In genomic region chr2:31129742-31130518, GRCm38 (mm10) we compare ENCODE assay signal across 14 mouse cellular contexts. TPM values are rescaled to one million over a fixed set of nuclear protein-coding genes. Genes with fewer than 3 reads are reported as not detected.
A peak's percentile ranks its signal among the peaks of the same experiment; 100 is the strongest.
DNase-seq lines count a peak whose midpoint lies in the region; ATAC-seq and TF ChIP-seq lines count a peak whose summit lies in the region.
"Had no signal": no experiment of that assay in that cellular context is flagged by ENCODE, and none has a peak within 500 bp of the region (broad histone marks: within the 10 kb centered on the region; RNA-seq: fewer than 3 reads in every experiment).

No protein-coding gene starts in this region.

- 47% methylated on average over 14 of the region's 14 CpGs for WGBS in heart, adult 2 months
- WGBS in stomach, embryonic 15.5 days: 69% methylated on average over 14 of the region's 14 CpGs

- no peak for TF ChIP-seq POLR2A in heart, adult 2 months (IDR thresholded peaks at IDR 0.05; ENCODE audit: insufficient read depth, low read depth, low read length)

- no peak overlapping the region for H3K4me3 ChIP-seq in heart, adult 2 months
- H3K4me3 ChIP-seq in layer of hippocampus, adult 2 months: no peak overlapping the region
- no peak overlapping the region for H3K4me3 ChIP-seq in stomach, embryonic 15.5 days (replicated peaks)
- H3K4me3 ChIP-seq: left cerebral cortex, adult 2 months; limb, embryonic 13.5 days; midbrain, embryonic 15.5 days had no signal

- no peaks in the 10 kb centered on the region for H3K27me3 ChIP-seq in heart, adult 2 months (ENCODE audit: control insufficient read depth, insufficient read depth, low read length)
- H3K27me3 ChIP-seq in stomach, embryonic 15.5 days (replicated peaks): no peaks in the 10 kb centered on the region
- H3K27me3 ChIP-seq: limb, embryonic 13.5 days; midbrain, embryonic 15.5 days had no signal

- H3K36me3 ChIP-seq in heart, adult 2 months (ENCODE audit: control insufficient read depth, insufficient read depth, low read length): peaks cover 3% of the 10 kb centered on the region; the same call in 1 of the 2 replicates
- H3K36me3 ChIP-seq in stomach, embryonic 15.5 days: no peaks in the 10 kb centered on the region
- H3K36me3 ChIP-seq: limb, embryonic 13.5 days; midbrain, embryonic 15.5 days had no signal

- H3K27ac ChIP-seq in heart, adult 2 months: peak overlapping the region; percentile 24; the same call in 1 of the 2 replicates
- H3K27ac ChIP-seq in layer of hippocampus, adult 2 months: peak overlapping the region; percentile 51; the same call in 1 of the 2 replicates
- H3K27ac ChIP-seq in stomach, embryonic 15.5 days: 0 out of 2 replicates have a peak overlapping the region, but pooled peaks have one; percentile 8
- H3K27ac ChIP-seq: left cerebral cortex, adult 2 months; limb, embryonic 13.5 days; midbrain, embryonic 15.5 days had no signal

- ATAC-seq in stomach, embryonic 15.5 days (ENCODE audit: insufficient read depth, low FRiP score, low read depth): no peak
- ATAC-seq: midbrain, embryonic 15.5 days had no signal

- H3K9me3 ChIP-seq in stomach, embryonic 15.5 days: no peaks in the 10 kb centered on the region
- H3K9me3 ChIP-seq: limb, embryonic 13.5 days; midbrain, embryonic 15.5 days had no signal

- no peak overlapping the region for H3K4me2 ChIP-seq in stomach, embryonic 15.5 days
- H3K4me2 ChIP-seq: limb, embryonic 13.5 days; midbrain, embryonic 15.5 days had no signal

- DNase-seq in heart, adult 2 months: no peak
- DNase-seq in heart, postnatal 36 days: no peak
- no peak for DNase-seq in layer of hippocampus, adult 2 months (ENCODE audit: low spot score in 2 of 2)
- DNase-seq in layer of hippocampus, postnatal 36 days: no peak
- peak; percentile 48 for DNase-seq in Muller cell, postnatal 12 days (ENCODE audit: inconsistent ontology term)
- no peak for DNase-seq in adrenal gland, adult 8-10 months
- DNase-seq: B cell, adult 2 months; kidney, adult 18-20 months; lung, postnatal 14 days; thymus, postnatal 36 days had no signal

- intact Hi-C loops in heart, adult 2 months (cut with DNase I): no loop called here
- intact Hi-C loops in heart, postnatal 36 days (cut with DNase I): loop anchor here (2.0 kb wide), 1 partner anchor 19 kb away; no protein-coding TSS in a partner anchor

- peaks cover 1% of the 10 kb centered on the region; the same call in 1 of the 2 replicates for H3K79me2 ChIP-seq in heart, adult 2 months (replicated peaks; ENCODE audit: control insufficient read depth, insufficient read depth, low read length)

- no peak overlapping the region for H3K9ac ChIP-seq in heart, adult 2 months (ENCODE audit: low read depth, low read length)
- H3K9ac ChIP-seq in stomach, embryonic 15.5 days: no peak overlapping the region
- H3K9ac ChIP-seq: limb, embryonic 13.5 days; midbrain, embryonic 15.5 days had no signal

- H3K4me1 ChIP-seq in heart, adult 2 months (ENCODE audit: control insufficient read depth, insufficient read depth, low read length): peaks cover 41% of the 10 kb centered on the region
- peaks cover 23% of the 10 kb centered on the region for H3K4me1 ChIP-seq in stomach, embryonic 15.5 days

- no peak for TF ChIP-seq EP300 in heart, adult 2 months (IDR thresholded peaks at IDR 0.05; ENCODE audit: insufficient read depth, low read depth, low read length)

- no peak for TF ChIP-seq CTCF in heart, adult 2 months (IDR thresholded peaks at IDR 0.05)
- TF ChIP-seq CTCF in layer of hippocampus, adult 2 months (conservative IDR thresholded peaks at IDR 0.05): no peak

RNA-seq across cellular contexts. Expression of gene Fnbp1, which starts 11.9 kb away (rescaled TPM):
- 10 to 100 TPM; 49.0 to 53.6 TPM for total RNA-seq in heart, adult 2 months (2021)
- 40.3 and 46.1 TPM in 2 replicates for polyA plus RNA-seq in heart, adult 2 months (2012; rRNA removed)
- total RNA-seq in heart, postnatal 36 days (2021): 10 to 100 TPM; 51.7 to 57.9 TPM
- total RNA-seq in layer of hippocampus, adult 2 months (2021): 100 to 1,000 TPM; 113 to 120 TPM
- 100 to 1,000 TPM; 104 to 118 TPM for total RNA-seq in layer of hippocampus, postnatal 36 days (2021)
- 27.8 and 34.0 TPM in 2 replicates for polyA plus RNA-seq in stomach, embryonic 15.5 days (2015; fragmentation: Nextera tagmentation; extraction: Ambion mirVana)
- 10 to 100 TPM; 45.9 to 89.0 (median 70.6) TPM for total RNA-seq in adrenal gland, adult 8-10 months (2022)

RNA-seq across cellular contexts. Expression of gene Gpr107, which starts 22.2 kb away (rescaled TPM):
- total RNA-seq in heart, adult 2 months (2021): 10 to 100 TPM; 29.0 to 30.9 TPM
- 16.0 and 32.3 TPM in 2 replicates for polyA plus RNA-seq in heart, adult 2 months (2012; rRNA removed)
- total RNA-seq in heart, postnatal 36 days (2021): 10 to 100 TPM; 30.3 to 38.7 TPM
- 10 to 100 TPM; 50.5 to 53.1 TPM for total RNA-seq in layer of hippocampus, adult 2 months (2021)
- 10 to 100 TPM; 41.7 to 47.4 TPM for total RNA-seq in layer of hippocampus, postnatal 36 days (2021)
- 33.2 and 35.3 TPM in 2 replicates for polyA plus RNA-seq in stomach, embryonic 15.5 days (2015; fragmentation: Nextera tagmentation; extraction: Ambion mirVana)
- 10 to 100 TPM; 61.9 to 93.4 (median 75.7) TPM for total RNA-seq in adrenal gland, adult 8-10 months (2022)
